Mouse (Mus musculus) ES-Bruce4 (cell line): Measurements from ENCODE around the gene Pbxip1. TPM values are rescaled to one million over a fixed set of nuclear protein-coding genes. Genes with fewer than 3 reads are reported as not detected.

ENCODE experiments used
- H3K27ac ChIP-seq: 2 replicates; pipeline ENCODE4 v1.5.1; 2012; ENCODE audit warnings: low read length, inconsistent platforms; ENCODE audit not compliant: insufficient read depth
- H3K27me3 ChIP-seq: 2 replicates; pipeline ENCODE4 v1.6.1; 2012; ENCODE audit warnings: mild to moderate bottlenecking, low read length, inconsistent platforms; ENCODE audit not compliant: control insufficient read depth, poor library complexity, insufficient read depth, severe bottlenecking
- H3K36me3 ChIP-seq: 2 replicates; pipeline ENCODE4 v1.6.1; 2012; ENCODE audit warnings: inconsistent platforms, mild to moderate bottlenecking, low read length, moderate library complexity; ENCODE audit not compliant: control insufficient read depth, poor library complexity, insufficient read depth, severe bottlenecking
- H3K4me1 ChIP-seq: one replicate; pipeline ENCODE4 v1.8.1; 2011; ENCODE audit warnings: low read length; ENCODE audit not compliant: control insufficient read depth, insufficient read depth
- H3K4me3 ChIP-seq: 2 replicates; pipeline ENCODE4 v1.5.1; 2011; ENCODE audit warnings: low read depth, mild to moderate bottlenecking, low read length
- H3K9ac ChIP-seq: 2 replicates; pipeline ENCODE4 v1.6.1; 2012; ENCODE audit warnings: low read depth, mild to moderate bottlenecking, inconsistent platforms; ENCODE audit not compliant: poor library complexity, severe bottlenecking
- H3K9me3 ChIP-seq: replicated peaks from 2 replicates; pipeline ENCODE4 v1.6.1; 2012; ENCODE audit warnings: mild to moderate bottlenecking, low read length, inconsistent platforms; ENCODE audit not compliant: control insufficient read depth, poor library complexity, insufficient read depth, severe bottlenecking
- CTCF ChIP-seq: IDR thresholded peaks from one replicate; pipeline ENCODE4 v1.8.1; 2011; ENCODE audit warnings: low read depth, low read length
- EP300 ChIP-seq: IDR thresholded peaks from 2 replicates; pipeline ENCODE4 v1.6.1; 2011; ENCODE audit warnings: low read depth, low read length; ENCODE audit not compliant: insufficient read depth
- POLR2A ChIP-seq: IDR thresholded peaks from one replicate; pipeline ENCODE4 v1.8.1; 2011; ENCODE audit warnings: low read length; ENCODE audit not compliant: insufficient read depth
- polyA plus RNA-seq: library from polyadenylated mRNA; stranded (reverse); fragments of >200 nt; gene quantifications from 2 replicates; pipeline ENCODE4 v1.2.4, GENCODE M21; 2011; ENCODE audit warnings: low read depth; ENCODE audit not compliant: missing spikeins, insufficient read depth, insufficient read length

Gene Pbxip1
- polyA plus RNA-seq, 1 experiment, result 12.2 TPM

GRCm38 (mm10) chr3:89484766-89485524, 48.4 kb downstream of the Pbxip1 start:
- H3K4me3 ChIP-seq, result 0 out of 2 replicates have a peak overlapping the region, but pooled peaks have one; percentile 40
- 0 out of 2 replicates have a peak overlapping the region, but pooled peaks have one; percentile 47 for H3K9ac ChIP-seq
- no peak overlapping the region for H3K27ac ChIP-seq

GRCm38 (mm10) chr3:89486111-89486510, 49.6 kb downstream of the Pbxip1 start:
- Histone ChIP-seq H3K9me3 (no peaks in the 10 kb centered on the region), H3K4me3 (no peak overlapping the region), H3K9ac (no peak overlapping the region), H3K4me1 (no peaks in the 10 kb centered on the region), H3K36me3 (no peaks in the 10 kb centered on the region), H3K27ac (no peak overlapping the region), H3K27me3 (no peaks in the 10 kb centered on the region)
- no peak for TF ChIP-seq CTCF
- no peak for TF ChIP-seq POLR2A
- no peak for TF ChIP-seq EP300

More at GRCm38 (mm10) chr3:89484766-89485524, 48.4 kb downstream of the Pbxip1 start:
- no peaks in the 10 kb centered on the region for H3K36me3 ChIP-seq
- H3K9me3 ChIP-seq, result no peaks in the 10 kb centered on the region
- H3K4me1 ChIP-seq, result no peaks in the 10 kb centered on the region
- no peaks in the 10 kb centered on the region for H3K27me3 ChIP-seq
- TF ChIP-seq POLR2A, result no peak
- TF ChIP-seq EP300, result 0 out of 2 replicates have a peak, but pooled peaks have one; percentile 8
- peak; percentile 95 for TF ChIP-seq CTCF

- no peaks in the 10 kb centered on the region for H3K27me3 ChIP-seq
- no peak overlapping the region for H3K4me3 ChIP-seq
- no peak for TF ChIP-seq CTCF
- TF ChIP-seq POLR2A, result no peak
- no peak for TF ChIP-seq EP300
- H3K27ac ChIP-seq, result no peak overlapping the region
- H3K9me3 ChIP-seq, result no peaks in the 10 kb centered on the region
- H3K9ac ChIP-seq, result no peak overlapping the region
- H3K4me1 ChIP-seq, result no peaks in the 10 kb centered on the region
- no peaks in the 10 kb centered on the region for H3K36me3 ChIP-seq
Observed at GRCm38 (mm10) chr3:89486916-89487702, 50.6 kb downstream of the Pbxip1 start.

- Histone ChIP-seq H3K27ac (no peak overlapping the region), H3K27me3 (no peaks in the 10 kb centered on the region), H3K36me3 (no peaks in the 10 kb centered on the region), H3K9ac (no peak overlapping the region), H3K9me3 (no peaks in the 10 kb centered on the region), H3K4me1 (no peaks in the 10 kb centered on the region), H3K4me3 (no peak overlapping the region)
- TF ChIP-seq CTCF, result peak; percentile 47
- TF ChIP-seq POLR2A, result no peak
- no peak for TF ChIP-seq EP300
Observed at GRCm38 (mm10) chr3:89490790-89491189, 54.3 kb downstream of the Pbxip1 start.

GRCm38 (mm10) chr3:89491559-89491958, 55.1 kb downstream of the Pbxip1 start:
- Histone ChIP-seq H3K4me1 (no peaks in the 10 kb centered on the region), H3K9me3 (no peaks in the 10 kb centered on the region), H3K36me3 (no peaks in the 10 kb centered on the region), H3K4me3 (no peak overlapping the region), H3K27me3 (no peaks in the 10 kb centered on the region), H3K9ac (no peak overlapping the region), H3K27ac (no peak overlapping the region)
- TF ChIP-seq EP300 (no peak), POLR2A (no peak), CTCF (no peak)

- Histone ChIP-seq H3K9ac (no peak overlapping the region), H3K27ac (no peak overlapping the region)
- TF ChIP-seq CTCF (no peak), POLR2A (no peak), EP300 (no peak)
Observed at GRCm38 (mm10) chr3:89492701-89493151, 56.2 kb downstream of the Pbxip1 start.

More at GRCm38 (mm10) chr3:89492701-89493151, 56.2 kb downstream of the Pbxip1 start:
- no peaks in the 10 kb centered on the region for H3K9me3 ChIP-seq
- H3K27me3 ChIP-seq, result no peaks in the 10 kb centered on the region
- no peaks in the 10 kb centered on the region for H3K36me3 ChIP-seq
- no peak overlapping the region for H3K4me3 ChIP-seq
- no peaks in the 10 kb centered on the region for H3K4me1 ChIP-seq
